Mouse (Mus musculus): ENCODE measurements at regions not wholly inside any gene's neighbourhood (a gene's known extent, or its start where the extent isn't known, plus 50 kb on each side); places are given as distances from the start of the nearest gene placed in this dataset.

GRCm38 (mm10) chr12:9191721-9192120 is 161.9 kb downstream of the Ttc32 start:
- Histone ChIP-seq H3K27me3 (replicated peaks) (no peaks in the 10 kb centered on the region), H3K4me1 (no peaks in the 10 kb centered on the region), H3K4me2 (no peak overlapping the region), H3K4me3 (no peak overlapping the region), H3K27ac (no peak overlapping the region), H3K36me3 (no peaks in the 10 kb centered on the region), H3K9ac (no peak overlapping the region), H3K9me3 (replicated peaks) (no peaks in the 10 kb centered on the region)
- WGBS (ENCODE audit: insufficient replicate concordance) = 59% methylated on average over 5 of the region's 5 CpGs
- ATAC-seq = no peak

DNA sequence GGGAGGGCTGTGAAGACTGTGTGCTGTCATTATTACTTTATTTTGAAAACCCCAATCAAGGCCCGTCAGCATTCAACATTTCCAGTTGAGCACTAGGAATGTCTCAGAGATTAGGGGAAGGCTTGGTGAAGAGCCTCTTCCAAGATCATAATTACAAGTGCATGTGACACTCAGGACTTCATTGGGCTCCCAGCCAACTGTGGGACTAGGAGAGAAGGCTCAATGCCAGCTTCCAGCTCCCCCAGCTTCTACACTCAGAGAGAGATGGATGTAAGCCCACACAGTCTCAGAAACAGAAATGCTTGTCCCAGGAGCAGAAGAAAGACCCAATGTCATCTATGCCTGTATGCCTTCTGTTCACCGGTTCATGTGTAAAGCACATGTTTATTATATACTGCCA is 169.5 kb downstream of the Ttc32 start:
- WGBS (ENCODE audit: insufficient replicate concordance) = 67% methylated on average over 2 of the region's 2 CpGs
- no peak overlapping the region for H3K4me2 ChIP-seq

GRCm38 (mm10) chr12:9212211-9212610 is 182.4 kb downstream of the Ttc32 start:
- ATAC-seq = no peak
- Histone ChIP-seq H3K27me3 (replicated peaks) (no peaks in the 10 kb centered on the region), H3K9ac (no peak overlapping the region), H3K9me3 (replicated peaks) (no peaks in the 10 kb centered on the region), H3K4me1 (no peaks in the 10 kb centered on the region), H3K27ac (no peak overlapping the region), H3K4me3 (no peak overlapping the region), H3K4me2 (no peak overlapping the region), H3K36me3 (no peaks in the 10 kb centered on the region)
- 32% methylated on average over 1 of the region's 1 CpGs for WGBS (ENCODE audit: insufficient replicate concordance)

More for the DNA sequence above, 169.5 kb downstream of the Ttc32 start:
- ATAC-seq = no peak
- no peaks in the 10 kb centered on the region for H3K27me3 ChIP-seq (replicated peaks)
- no peaks in the 10 kb centered on the region for H3K36me3 ChIP-seq
- H3K4me1 ChIP-seq = no peaks in the 10 kb centered on the region
- H3K9ac ChIP-seq = no peak overlapping the region
- no peak overlapping the region for H3K27ac ChIP-seq
- no peak overlapping the region for H3K4me3 ChIP-seq
- no peaks in the 10 kb centered on the region for H3K9me3 ChIP-seq (replicated peaks)

- Histone ChIP-seq H3K27ac (no peak overlapping the region), H3K36me3 (no peaks in the 10 kb centered on the region), H3K27me3 (replicated peaks) (no peaks in the 10 kb centered on the region), H3K9ac (no peak overlapping the region), H3K9me3 (replicated peaks) (no peaks in the 10 kb centered on the region), H3K4me2 (no peak overlapping the region), H3K4me3 (no peak overlapping the region), H3K4me1 (no peaks in the 10 kb centered on the region)
- ATAC-seq = no peak
- WGBS (ENCODE audit: insufficient replicate concordance) = 37% methylated on average over 5 of the region's 5 CpGs
These were observed 195.2 kb downstream of the Ttc32 start for GRCm38 (mm10) chr12:9224971-9225370.

- Histone ChIP-seq H3K4me2 (no peak overlapping the region), H3K4me3 (no peak overlapping the region), H3K36me3 (no peaks in the 10 kb centered on the region), H3K9me3 (replicated peaks) (no peaks in the 10 kb centered on the region), H3K27me3 (replicated peaks) (no peaks in the 10 kb centered on the region), H3K27ac (no peak overlapping the region), H3K4me1 (no peaks in the 10 kb centered on the region), H3K9ac (no peak overlapping the region)
- WGBS (ENCODE audit: insufficient replicate concordance) = 57% methylated on average over 5 of the region's 5 CpGs
- ATAC-seq = no peak
These were observed 198.1 kb downstream of the Ttc32 start for GRCm38 (mm10) chr12:9227901-9228300.

GRCm38 (mm10) chr12:9228486-9228885 is 198.7 kb downstream of the Ttc32 start:
- no peak overlapping the region for H3K4me2 ChIP-seq
- WGBS (ENCODE audit: insufficient replicate concordance) = 50% methylated on average over 2 of the region's 2 CpGs
- no peak overlapping the region for H3K4me3 ChIP-seq
- no peaks in the 10 kb centered on the region for H3K9me3 ChIP-seq (replicated peaks)
- H3K27ac ChIP-seq = no peak overlapping the region
- H3K27me3 ChIP-seq (replicated peaks) = no peaks in the 10 kb centered on the region
- no peaks in the 10 kb centered on the region for H3K36me3 ChIP-seq
- no peaks in the 10 kb centered on the region for H3K4me1 ChIP-seq
- no peak for ATAC-seq
- no peak overlapping the region for H3K9ac ChIP-seq

GRCm38 (mm10) chr12:9229981-9230380 is 200.2 kb downstream of the Ttc32 start:
- no peak for ATAC-seq
- H3K27ac ChIP-seq = no peak overlapping the region

DNA sequence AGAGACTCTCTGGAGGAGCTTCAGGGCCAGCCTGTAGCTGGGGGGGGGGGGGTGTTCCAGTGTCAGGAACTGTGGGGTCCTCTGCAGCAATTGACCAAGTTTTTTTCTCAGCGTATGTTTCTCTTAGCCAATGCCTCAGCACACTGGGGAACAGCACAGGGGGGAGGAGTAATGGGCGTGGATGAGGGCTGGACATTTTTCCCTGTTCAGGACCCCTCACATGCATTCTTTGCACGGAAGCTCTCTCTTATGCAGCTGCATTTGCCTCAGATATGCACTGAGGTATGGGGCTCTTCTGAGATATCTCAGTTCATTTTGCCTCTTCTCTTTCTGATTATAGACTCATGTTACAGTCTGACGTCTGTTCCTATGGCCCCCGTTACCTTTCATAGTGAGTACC is 200.8 kb downstream of the Ttc32 start:
- WGBS (ENCODE audit: insufficient replicate concordance) = 58% methylated on average over 5 of the region's 5 CpGs
- no peak overlapping the region for H3K27ac ChIP-seq
- no peaks in the 10 kb centered on the region for H3K36me3 ChIP-seq
- ATAC-seq = no peak
- H3K9me3 ChIP-seq (replicated peaks) = no peaks in the 10 kb centered on the region
- H3K9ac ChIP-seq = no peak overlapping the region
- no peak overlapping the region for H3K4me3 ChIP-seq
- no peaks in the 10 kb centered on the region for H3K4me1 ChIP-seq
- H3K4me2 ChIP-seq = no peak overlapping the region
- H3K27me3 ChIP-seq (replicated peaks) = no peaks in the 10 kb centered on the region

More at GRCm38 (mm10) chr12:9229981-9230380, 200.2 kb downstream of the Ttc32 start:
- H3K27me3 ChIP-seq (replicated peaks) = no peaks in the 10 kb centered on the region
- no peak overlapping the region for H3K9ac ChIP-seq
- no peaks in the 10 kb centered on the region for H3K4me1 ChIP-seq
- H3K36me3 ChIP-seq = no peaks in the 10 kb centered on the region
- H3K4me2 ChIP-seq = no peak overlapping the region
- no peak overlapping the region for H3K4me3 ChIP-seq
- no peaks in the 10 kb centered on the region for H3K9me3 ChIP-seq (replicated peaks)
- 70% methylated on average over 4 of the region's 4 CpGs for WGBS (ENCODE audit: insufficient replicate concordance)

DNA sequence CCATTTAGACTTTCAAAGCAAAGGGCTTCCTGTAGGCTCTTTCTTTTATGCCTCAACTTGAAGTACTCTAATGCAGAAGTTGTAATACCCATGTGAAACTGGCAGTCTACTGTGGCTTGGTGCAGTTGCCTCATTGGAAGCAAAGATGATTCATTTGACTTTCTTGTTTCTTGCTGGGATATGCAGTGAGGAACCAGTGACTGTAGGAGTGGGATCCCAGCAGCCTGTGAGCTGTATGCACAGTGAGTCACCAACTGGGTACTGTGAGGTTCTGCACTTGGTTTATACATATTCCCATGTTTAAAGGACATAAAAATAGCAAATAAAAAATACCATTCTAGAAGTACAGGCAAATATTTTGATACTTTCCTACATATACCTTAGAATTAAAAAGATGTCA is 202.6 kb downstream of the Ttc32 start:
- Histone ChIP-seq H3K4me1 (no peaks in the 10 kb centered on the region), H3K9ac (no peak overlapping the region), H3K27ac (no peak overlapping the region), H3K36me3 (no peaks in the 10 kb centered on the region), H3K4me2 (no peak overlapping the region), H3K9me3 (replicated peaks) (no peaks in the 10 kb centered on the region), H3K4me3 (no peak overlapping the region), H3K27me3 (replicated peaks) (no peaks in the 10 kb centered on the region)
- ATAC-seq = no peak

DNA sequence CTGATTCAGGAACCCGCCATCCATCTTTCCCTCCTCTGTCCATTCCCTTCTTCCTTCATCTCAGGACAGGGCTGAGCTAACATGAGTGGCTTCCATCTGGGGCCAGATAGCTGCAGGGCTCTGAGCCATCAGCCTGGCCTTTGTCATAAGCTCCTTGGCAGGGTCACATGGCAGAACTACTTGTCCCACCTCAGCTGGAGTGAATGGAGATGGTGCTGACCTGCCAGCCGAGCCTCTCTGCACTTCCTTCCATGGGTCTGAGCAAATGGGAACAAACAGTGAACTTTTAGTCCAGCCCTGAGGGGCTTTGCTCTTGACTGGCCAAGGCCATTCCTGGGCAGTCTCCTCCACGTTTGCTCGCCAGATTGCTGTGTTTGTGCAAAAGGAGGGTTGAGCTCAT is 206.1 kb downstream of the Ttc32 start:
- H3K4me2 ChIP-seq = no peak overlapping the region
- H3K27ac ChIP-seq = no peak overlapping the region
- no peaks in the 10 kb centered on the region for H3K36me3 ChIP-seq
- H3K4me3 ChIP-seq = no peak overlapping the region
- H3K27me3 ChIP-seq (replicated peaks) = no peaks in the 10 kb centered on the region
- 62% methylated on average over 4 of the region's 4 CpGs for WGBS (ENCODE audit: insufficient replicate concordance)
- H3K9me3 ChIP-seq (replicated peaks) = no peaks in the 10 kb centered on the region
- H3K9ac ChIP-seq = no peak overlapping the region
- ATAC-seq = no peak
- no peaks in the 10 kb centered on the region for H3K4me1 ChIP-seq

GRCm38 (mm10) chr12:9237538-9237937 is 207.7 kb downstream of the Ttc32 start:
- no peaks in the 10 kb centered on the region for H3K9me3 ChIP-seq (replicated peaks)
- H3K36me3 ChIP-seq = no peaks in the 10 kb centered on the region
- H3K27ac ChIP-seq = no peak overlapping the region
- H3K4me1 ChIP-seq = no peaks in the 10 kb centered on the region
- no peak for ATAC-seq
- H3K4me2 ChIP-seq = no peak overlapping the region
- 62% methylated on average over 6 of the region's 6 CpGs for WGBS (ENCODE audit: insufficient replicate concordance)
- no peak overlapping the region for H3K4me3 ChIP-seq
- no peak overlapping the region for H3K9ac ChIP-seq
- no peaks in the 10 kb centered on the region for H3K27me3 ChIP-seq (replicated peaks)

DNA sequence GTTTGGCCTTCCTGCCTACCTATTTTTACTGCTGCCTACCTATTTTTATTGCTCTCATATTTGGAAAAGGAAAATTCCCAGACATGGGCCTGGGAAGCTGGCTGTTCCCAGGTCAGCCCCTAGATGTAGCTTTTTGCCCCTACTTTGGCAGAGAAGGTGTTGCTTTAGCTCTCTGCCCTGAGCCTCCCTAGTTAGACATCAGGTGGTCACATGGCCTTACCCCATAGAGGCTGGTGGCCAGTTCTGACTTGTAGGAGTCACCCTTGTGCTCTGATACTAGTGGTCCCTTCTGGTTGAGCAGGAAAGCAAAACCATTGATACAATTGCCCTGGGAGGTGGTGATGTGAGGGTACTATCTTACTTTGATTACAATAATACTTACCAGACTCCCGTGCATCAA is 208.2 kb downstream of the Ttc32 start:
- ATAC-seq = no peak

GRCm38 (mm10) chr12:9247506-9247905 is 217.7 kb downstream of the Ttc32 start:
- H3K4me3 ChIP-seq = no peak overlapping the region
- no peak for ATAC-seq
- H3K4me2 ChIP-seq = no peak overlapping the region
- 59% methylated on average over 5 of the region's 5 CpGs for WGBS (ENCODE audit: insufficient replicate concordance)
- H3K27me3 ChIP-seq (replicated peaks) = no peaks in the 10 kb centered on the region
- H3K36me3 ChIP-seq = no peaks in the 10 kb centered on the region
- H3K27ac ChIP-seq = no peak overlapping the region
- H3K9me3 ChIP-seq (replicated peaks) = no peaks in the 10 kb centered on the region
- no peaks in the 10 kb centered on the region for H3K4me1 ChIP-seq
- H3K9ac ChIP-seq = no peak overlapping the region

More for the DNA sequence above, 208.2 kb downstream of the Ttc32 start:
- Histone ChIP-seq H3K36me3 (no peaks in the 10 kb centered on the region), H3K9me3 (replicated peaks) (no peaks in the 10 kb centered on the region), H3K4me2 (no peak overlapping the region), H3K4me1 (no peaks in the 10 kb centered on the region), H3K4me3 (no peak overlapping the region), H3K9ac (no peak overlapping the region), H3K27ac (no peak overlapping the region), H3K27me3 (replicated peaks) (no peaks in the 10 kb centered on the region)
- 52% methylated on average over 1 of the region's 1 CpGs for WGBS (ENCODE audit: insufficient replicate concordance)

Data from liver, embryonic 12.5 days (tissue).